Mouse (Mus musculus) intestine, postnatal 0 days (tissue): ENCODE measurements at regions not wholly inside any gene's neighbourhood (a gene's known extent, or its start where the extent isn't known, plus 50 kb on each side); places are given as distances from the start of the nearest gene placed in this dataset.

ENCODE experiments used
- ATAC-seq: fragments of 200-750 bp; cut with Nextera tagmentation; 2 replicates; pipeline ENCODE4 v1.8.0; 2017; ENCODE audit warnings: mild to moderate bottlenecking, moderate TSS enrichment, moderate library complexity
- H3K27ac ChIP-seq: fragments of 300-500 bp; sonication (generic); 2 replicates; pipeline ENCODE4 v1.5.1; 2014; ENCODE audit warnings: mild to moderate bottlenecking, low read depth, low read length, moderate library complexity
- H3K27me3 ChIP-seq: fragments of 300-500 bp; sonication (generic); replicated peaks from 2 replicates; pipeline ENCODE4 v1.6.1; 2014; ENCODE audit warnings: low read length, mixed read lengths; ENCODE audit not compliant: control insufficient read depth, insufficient read depth
- H3K36me3 ChIP-seq: fragments of 300-500 bp; sonication (generic); 2 replicates; pipeline ENCODE4 v1.6.1; 2014; ENCODE audit warnings: mild to moderate bottlenecking, moderate library complexity; ENCODE audit not compliant: control insufficient read depth, insufficient read depth
- H3K4me1 ChIP-seq: fragments of 300-500 bp; sonication (generic); replicated peaks from 2 replicates; pipeline ENCODE4 v1.6.1; 2014; ENCODE audit warnings: antibody characterized with exemption, low read length, mixed read lengths; ENCODE audit not compliant: control insufficient read depth, insufficient read depth
- H3K4me2 ChIP-seq: fragments of 300-500 bp; sonication (generic); replicated peaks from 2 replicates; pipeline ENCODE4 v1.6.1; 2014; ENCODE audit warnings: low read depth, mild to moderate bottlenecking, moderate library complexity
- H3K4me3 ChIP-seq: fragments of 300-500 bp; sonication (generic); 2 replicates; pipeline ENCODE4 v1.5.1; 2014; ENCODE audit warnings: low read depth, low read length
- H3K9ac ChIP-seq: fragments of 300-500 bp; sonication (generic); 2 replicates; pipeline ENCODE4 v1.6.1; 2014; ENCODE audit warnings: mild to moderate bottlenecking, low read depth, low read length
- H3K9me3 ChIP-seq: fragments of 300-500 bp; sonication (generic); 2 replicates; pipeline ENCODE4 v1.6.1; 2016; ENCODE audit warnings: mixed run types; ENCODE audit not compliant: control insufficient read depth
- CTCF ChIP-seq: sonication (generic); IDR thresholded peaks from 2 replicates; pipeline ENCODE4 v1.5.1; 2016; ENCODE audit warnings: low read depth, mild to moderate bottlenecking, control low read depth, antibody characterized with exemption, moderate library complexity
- WGBS: fragments of 180-500 bp; shearing (Covaris S2); extraction: QIAGEN DNeasy Blood & Tissue Kit; methylation state at CpG from one replicate; pipeline ENCODE4 v1.1.7; 2014; 5-methylcytosine and 5-hydroxymethylcytosine counted together

DNA sequence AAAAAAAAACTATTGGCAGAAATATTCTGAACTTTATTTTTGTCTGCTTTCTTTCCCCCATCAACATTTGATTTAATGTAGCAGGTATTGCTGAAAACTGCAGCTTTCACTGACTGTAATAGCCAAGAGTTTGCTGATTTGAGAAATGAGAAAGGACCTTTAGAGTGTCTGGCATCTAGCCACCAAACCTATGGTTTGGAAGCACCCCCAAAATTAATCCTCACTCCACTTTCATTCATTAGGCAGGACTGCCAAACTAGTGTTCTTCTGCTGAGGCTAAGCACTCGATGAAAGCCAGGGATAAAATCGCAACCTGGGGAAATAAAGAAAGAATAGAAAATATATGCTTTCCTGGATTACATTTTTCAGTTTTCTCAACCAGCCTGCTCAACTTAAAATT lies 320.4 kb downstream of the Atp6ap1l start:
- Histone ChIP-seq H3K27ac (no peak overlapping the region), H3K9ac (no peak overlapping the region), H3K4me1 (no peaks in the 10 kb centered on the region), H3K4me2 (no peak overlapping the region), H3K36me3 (no peaks in the 10 kb centered on the region), H3K27me3 (no peaks in the 10 kb centered on the region), H3K9me3 (no peaks in the 10 kb centered on the region), H3K4me3 (no peak overlapping the region)
- no peak for ATAC-seq
- TF ChIP-seq CTCF: no peak
- 85% methylated on average over 2 of the region's 2 CpGs for WGBS

DNA sequence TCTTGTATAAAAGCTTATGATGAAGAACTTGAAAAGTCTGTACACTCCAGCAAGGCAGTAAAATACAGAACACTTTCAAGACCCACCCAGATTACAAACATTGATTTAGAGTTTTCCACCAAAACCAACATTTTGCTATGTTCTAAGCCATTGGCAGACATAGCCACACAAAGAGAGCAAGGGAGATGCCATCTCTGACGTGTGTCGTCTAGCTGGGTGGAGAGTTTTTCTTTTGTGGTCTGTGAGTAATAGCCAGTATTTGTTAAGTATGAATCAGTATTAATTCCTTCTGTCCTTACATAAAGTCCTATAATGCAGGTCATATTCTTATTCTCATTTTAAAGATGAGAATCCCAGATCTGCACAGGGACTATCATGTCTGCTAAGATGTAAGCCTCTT lies 329.8 kb downstream of the Atp6ap1l start:
- Histone ChIP-seq H3K9me3 (no peaks in the 10 kb centered on the region), H3K36me3 (no peaks in the 10 kb centered on the region), H3K27ac (no peak overlapping the region), H3K27me3 (no peaks in the 10 kb centered on the region), H3K4me1 (no peaks in the 10 kb centered on the region), H3K4me2 (no peak overlapping the region), H3K9ac (no peak overlapping the region), H3K4me3 (no peak overlapping the region)
- TF ChIP-seq CTCF: no peak
- WGBS: 88% methylated on average over 2 of the region's 2 CpGs
- ATAC-seq: no peak

DNA sequence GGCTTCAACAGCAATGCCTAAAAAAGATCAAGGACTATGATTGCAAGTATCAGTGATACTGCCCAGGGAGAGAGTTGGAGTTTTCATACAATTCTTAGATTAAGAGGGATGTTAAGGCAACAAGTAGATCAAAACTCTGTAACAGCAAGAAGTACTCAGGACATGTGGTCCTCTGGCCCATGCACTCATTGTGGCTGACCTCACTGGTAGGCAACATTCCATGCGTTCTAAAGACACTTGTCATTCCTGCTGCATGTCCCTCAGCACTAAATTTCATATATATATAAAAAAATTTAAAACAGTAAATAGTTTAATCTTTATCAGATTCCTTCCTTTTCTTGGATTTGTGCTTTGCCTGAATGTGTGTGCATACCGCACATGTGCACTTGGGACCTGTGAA lies 332.6 kb downstream of the Atp6ap1l start:
- Histone ChIP-seq H3K4me1 (no peaks in the 10 kb centered on the region), H3K9ac (no peak overlapping the region), H3K27me3 (no peaks in the 10 kb centered on the region), H3K4me2 (no peak overlapping the region), H3K27ac (no peak overlapping the region), H3K4me3 (no peak overlapping the region), H3K36me3 (no peaks in the 10 kb centered on the region), H3K9me3 (no peaks in the 10 kb centered on the region)
- WGBS: 97% methylated on average over 2 of the region's 2 CpGs
- ATAC-seq: no peak
- no peak for TF ChIP-seq CTCF

DNA sequence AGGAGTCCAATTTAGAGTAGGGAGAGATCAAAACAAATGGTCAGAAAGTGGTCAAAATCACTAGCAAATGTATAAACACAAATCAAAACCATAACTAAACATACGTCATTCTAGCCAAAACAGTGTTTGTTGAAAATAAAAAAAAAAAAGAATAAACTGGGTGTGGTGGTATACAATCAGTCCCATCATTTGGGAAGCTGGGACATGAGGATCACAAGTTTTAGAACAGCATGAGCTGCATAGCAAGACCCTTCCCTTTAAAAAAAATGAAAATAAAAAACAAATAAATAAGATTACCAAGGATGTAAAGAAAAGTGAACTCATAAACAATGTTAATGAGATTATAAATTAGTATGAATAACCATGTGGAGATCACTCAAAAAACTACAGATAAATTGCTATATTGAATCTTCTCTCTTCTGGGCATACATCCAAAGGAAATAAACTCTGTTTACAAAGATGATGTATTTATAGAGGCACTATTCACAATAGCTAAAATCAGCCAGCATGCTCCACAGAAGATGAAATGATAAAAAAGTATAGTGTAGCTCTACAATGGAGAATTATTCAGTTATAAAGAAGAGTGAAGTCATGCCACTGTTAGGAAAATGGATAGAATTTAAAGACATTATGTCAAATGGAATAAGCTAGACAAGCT lies 341.8 kb downstream of the Atp6ap1l start:
- Histone ChIP-seq H3K4me1 (no peaks in the 10 kb centered on the region), H3K27ac (no peak overlapping the region), H3K36me3 (no peaks in the 10 kb centered on the region), H3K4me2 (no peak overlapping the region), H3K4me3 (no peak overlapping the region), H3K9ac (no peak overlapping the region), H3K9me3 (no peaks in the 10 kb centered on the region), H3K27me3 (no peaks in the 10 kb centered on the region)
- ATAC-seq: no peak
- 66% methylated on average over 1 of the region's 1 CpGs for WGBS
- TF ChIP-seq CTCF: no peak

DNA sequence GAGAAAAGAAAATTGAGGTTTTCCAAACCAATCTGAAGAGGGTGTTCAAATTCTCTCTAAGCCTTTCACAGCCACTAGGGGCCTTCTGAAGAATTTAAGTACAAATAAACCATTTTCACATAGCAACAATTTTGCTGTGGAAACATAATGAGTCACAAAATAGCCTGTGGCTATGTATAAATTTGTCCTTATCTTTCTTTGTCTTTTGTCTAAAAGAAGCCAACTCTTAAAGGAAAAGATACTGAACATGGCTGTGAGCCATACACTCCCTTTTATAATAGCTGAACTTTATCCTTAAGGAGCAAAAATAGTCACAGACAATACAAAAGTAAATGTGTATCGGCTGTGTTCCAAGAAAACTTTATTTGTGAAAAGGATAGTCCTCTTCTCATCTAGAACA lies 345.1 kb downstream of the Atp6ap1l start:
- WGBS: 44% methylated on average over 1 of the region's 1 CpGs
- Histone ChIP-seq H3K27ac (no peak overlapping the region), H3K4me2 (no peak overlapping the region), H3K27me3 (no peaks in the 10 kb centered on the region), H3K9me3 (no peaks in the 10 kb centered on the region), H3K9ac (no peak overlapping the region), H3K36me3 (no peaks in the 10 kb centered on the region), H3K4me1 (no peaks in the 10 kb centered on the region), H3K4me3 (no peak overlapping the region)
- 0 out of 2 replicates have a peak, but pooled peaks have one; percentile 4 for TF ChIP-seq CTCF
- no peak for ATAC-seq

DNA sequence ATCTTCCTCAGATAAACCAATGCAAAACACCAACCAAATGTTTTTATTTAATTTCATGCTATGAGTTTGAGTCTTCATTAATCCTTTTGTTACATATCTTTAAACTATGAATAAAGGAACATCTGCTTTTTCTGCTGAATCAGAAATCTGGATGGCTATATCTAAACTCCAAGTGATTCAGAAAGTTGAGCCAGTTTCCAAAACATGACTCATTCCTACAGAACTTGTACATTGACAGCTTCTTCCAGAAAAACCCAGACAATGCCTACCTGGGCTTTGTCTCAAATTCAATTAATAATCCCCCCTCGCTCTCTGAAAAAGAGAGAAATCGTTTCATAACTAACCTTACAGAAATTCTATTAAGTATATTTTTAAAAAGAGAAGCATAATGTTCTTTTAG lies 345.7 kb downstream of the Atp6ap1l start:
- no peaks in the 10 kb centered on the region for H3K9me3 ChIP-seq

DNA sequence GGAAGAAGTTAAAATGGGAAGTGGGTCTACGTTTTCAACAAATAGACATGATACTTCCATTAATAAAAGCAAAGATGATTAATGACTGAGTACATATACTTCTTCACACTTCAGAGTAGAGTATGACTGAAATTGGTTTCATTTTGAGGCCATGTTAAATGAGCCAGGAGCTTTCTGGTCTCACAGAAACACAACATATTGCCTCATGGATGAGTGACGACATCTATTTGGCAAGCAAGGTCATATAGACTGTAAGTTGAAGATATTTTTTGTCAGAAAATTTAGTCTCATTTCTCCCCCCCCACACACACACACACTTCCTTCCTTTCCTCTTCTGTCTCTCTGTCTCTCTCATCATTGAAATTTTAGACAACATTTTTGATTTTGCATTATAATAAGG lies 354.0 kb downstream of the Atp6ap1l start:
- Histone ChIP-seq H3K27me3 (no peaks in the 10 kb centered on the region), H3K36me3 (no peaks in the 10 kb centered on the region), H3K4me3 (no peak overlapping the region), H3K4me1 (no peaks in the 10 kb centered on the region), H3K9ac (no peak overlapping the region), H3K4me2 (no peak overlapping the region), H3K27ac (no peak overlapping the region), H3K9me3 (no peaks in the 10 kb centered on the region)
- no peak for ATAC-seq
- WGBS: 72% methylated on average over 2 of the region's 2 CpGs
- no peak for TF ChIP-seq CTCF

More for the DNA sequence above, 345.7 kb downstream of the Atp6ap1l start:
- H3K27ac ChIP-seq: no peak overlapping the region
- H3K4me3 ChIP-seq: no peak overlapping the region
- no peak for TF ChIP-seq CTCF
- no peak overlapping the region for H3K4me2 ChIP-seq
- no peaks in the 10 kb centered on the region for H3K36me3 ChIP-seq
- no peaks in the 10 kb centered on the region for H3K4me1 ChIP-seq
- no peaks in the 10 kb centered on the region for H3K27me3 ChIP-seq
- no peak overlapping the region for H3K9ac ChIP-seq
- ATAC-seq: no peak
- WGBS: 92% methylated on average over 2 of the region's 2 CpGs
